Mouse (Mus musculus): ENCODE data around the gene Msi2. TPM values are rescaled to one million over a fixed set of nuclear protein-coding genes. Genes with fewer than 3 reads are reported as not detected.

Gene Msi2
- polyA plus RNA-seq, 1 experiment, result 21.9 TPM

DNA sequence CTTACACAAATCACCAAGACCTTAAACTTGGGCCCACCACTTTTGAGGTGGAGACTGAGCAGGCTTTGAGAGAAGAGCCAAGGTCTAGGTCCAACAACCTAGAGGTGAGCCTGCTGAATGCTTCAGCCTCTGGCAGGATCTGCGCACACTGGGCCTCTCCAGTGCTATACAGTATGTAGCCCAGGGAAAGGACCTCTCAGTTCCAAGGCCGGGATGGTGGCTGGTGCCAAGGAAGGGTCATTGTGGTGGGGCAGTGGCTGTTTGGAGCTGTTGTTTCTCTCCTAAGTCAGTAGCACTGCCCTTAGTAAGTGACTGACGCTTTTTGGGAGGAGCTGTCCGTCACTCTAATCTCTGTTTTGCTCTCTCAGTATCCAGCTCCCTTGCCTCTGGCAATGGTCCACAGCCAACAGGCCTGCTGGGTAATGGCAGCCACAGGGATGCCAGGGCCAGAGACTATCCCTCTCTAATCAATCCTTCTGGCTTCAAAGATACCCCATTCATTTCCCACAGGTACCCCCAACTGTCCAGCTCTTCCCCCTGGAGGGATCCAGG is 243.3 kb downstream of the Msi2 start:
- 82% methylated on average over 4 of the region's 4 CpGs for WGBS
- TF ChIP-seq POLR2A (IDR thresholded peaks at IDR 0.05; ENCODE audit: borderline replicate concordance, control insufficient read depth, low read depth, low read length) (no peak), CTCF (IDR thresholded peaks at IDR 0.05; ENCODE audit: control insufficient read depth, insufficient read depth, low read length) (no peak)

DNA sequence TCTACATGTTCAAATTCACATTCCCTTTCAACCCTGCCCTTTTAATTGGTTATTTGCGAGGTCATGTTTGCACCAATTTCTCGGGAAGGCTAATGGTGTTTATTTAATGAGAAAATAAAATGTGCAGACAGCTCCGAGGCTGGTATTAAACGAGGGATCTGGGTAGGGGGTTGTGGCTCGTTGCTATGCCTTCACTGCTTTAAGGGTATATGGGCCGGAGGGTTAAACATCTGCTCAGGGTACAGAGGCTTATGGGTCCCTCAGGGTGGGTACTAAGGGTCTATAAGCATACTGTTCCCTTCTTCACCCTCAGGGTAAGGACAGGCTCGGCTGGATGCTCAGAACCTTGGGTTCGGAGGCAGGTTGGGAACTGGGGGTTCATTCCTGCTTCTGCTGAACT is 245.6 kb downstream of the Msi2 start:
- no peaks in the 10 kb centered on the region for H3K4me1 ChIP-seq (ENCODE audit: control insufficient read depth, insufficient read depth, low read length)
- WGBS, result 82% methylated on average over 8 of the region's 8 CpGs
- TF ChIP-seq CTCF (IDR thresholded peaks at IDR 0.05; ENCODE audit: control insufficient read depth, insufficient read depth, low read length), result no peak
- H3K27ac ChIP-seq (ENCODE audit: control insufficient read depth, insufficient read depth, low read depth, low read length, poor library complexity), result no peak overlapping the region
- H3K4me3 ChIP-seq (replicated peaks; ENCODE audit: control insufficient read depth, low read depth, low read length), result no peak overlapping the region

More for the DNA sequence above, 243.3 kb downstream of the Msi2 start:
- H3K4me3 ChIP-seq (replicated peaks; ENCODE audit: control insufficient read depth, low read depth, low read length), result no peak overlapping the region
- H3K4me1 ChIP-seq (ENCODE audit: control insufficient read depth, insufficient read depth, low read length), result no peaks in the 10 kb centered on the region
- no peak overlapping the region for H3K27ac ChIP-seq (ENCODE audit: control insufficient read depth, insufficient read depth, low read depth, low read length, poor library complexity)

DNA sequence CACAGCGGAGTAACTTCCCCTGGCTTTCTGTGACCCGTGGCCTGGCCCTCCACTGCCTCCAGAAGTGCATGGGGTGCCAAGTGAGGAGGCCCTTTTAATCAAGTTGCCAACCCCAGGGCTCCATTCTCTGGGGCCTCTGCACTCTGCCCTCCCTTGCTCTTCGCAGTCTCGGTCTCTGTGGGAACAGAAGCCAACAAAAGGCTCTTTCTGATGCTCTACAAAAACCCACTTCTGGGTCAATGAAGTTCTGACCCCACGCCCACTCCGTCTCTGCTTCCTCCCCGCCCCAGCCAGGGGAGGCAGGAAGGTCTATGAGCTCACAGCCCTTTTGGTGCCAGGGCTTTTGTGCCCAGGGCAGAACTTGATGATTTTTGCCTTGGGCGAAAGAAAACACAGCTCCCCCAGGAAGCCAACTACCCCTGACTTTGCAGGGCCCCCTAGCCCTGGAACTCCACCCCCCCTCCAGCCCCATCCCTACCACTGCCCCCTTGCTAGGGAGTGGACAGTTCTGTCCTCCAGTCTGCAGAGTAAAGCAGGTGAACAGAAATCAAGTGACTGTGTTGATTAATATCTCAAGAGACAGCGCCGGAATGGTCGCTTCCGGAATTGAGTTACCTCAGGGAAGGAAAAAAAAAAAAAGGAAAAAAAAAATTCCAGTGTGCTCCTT is 246.2 kb downstream of the Msi2 start:
- TF ChIP-seq CTCF (IDR thresholded peaks at IDR 0.05; ENCODE audit: control insufficient read depth, insufficient read depth, low read length) (no peak), POLR2A (IDR thresholded peaks at IDR 0.05; ENCODE audit: borderline replicate concordance, control insufficient read depth, low read depth, low read length) (no peak)
- H3K27ac ChIP-seq (ENCODE audit: control insufficient read depth, insufficient read depth, low read depth, low read length, poor library complexity), result no peak overlapping the region
- 85% methylated on average over 12 of the region's 12 CpGs for WGBS
- no peaks in the 10 kb centered on the region for H3K4me1 ChIP-seq (ENCODE audit: control insufficient read depth, insufficient read depth, low read length)
- H3K4me3 ChIP-seq (replicated peaks; ENCODE audit: control insufficient read depth, low read depth, low read length), result no peak overlapping the region

DNA sequence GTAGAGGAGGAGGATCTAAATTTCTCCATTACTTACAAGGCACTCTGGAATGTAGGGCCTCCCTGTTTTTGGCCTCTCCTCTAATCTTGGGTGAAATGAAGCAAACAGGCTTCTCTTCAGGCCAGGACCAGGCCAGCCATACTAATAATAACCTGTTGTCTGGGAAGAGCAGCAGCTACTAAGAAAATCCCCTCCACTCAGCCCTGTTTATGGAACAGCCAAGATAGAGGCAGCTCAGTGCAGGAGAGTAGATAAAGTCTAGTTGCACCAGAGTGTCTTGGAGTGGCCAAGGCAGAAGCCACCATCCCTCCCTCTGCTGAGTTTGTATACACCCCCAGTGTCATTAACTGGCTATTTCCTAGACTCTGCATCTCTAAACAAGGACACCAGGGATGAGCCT is 247.7 kb downstream of the Msi2 start:
- no peak overlapping the region for H3K27ac ChIP-seq (ENCODE audit: control insufficient read depth, insufficient read depth, low read depth, low read length, poor library complexity)
- H3K4me3 ChIP-seq (replicated peaks; ENCODE audit: control insufficient read depth, low read depth, low read length), result no peak overlapping the region
- no peaks in the 10 kb centered on the region for H3K4me1 ChIP-seq (ENCODE audit: control insufficient read depth, insufficient read depth, low read length)
- TF ChIP-seq POLR2A (IDR thresholded peaks at IDR 0.05; ENCODE audit: borderline replicate concordance, control insufficient read depth, low read depth, low read length), result no peak
- no peak for TF ChIP-seq CTCF (IDR thresholded peaks at IDR 0.05; ENCODE audit: control insufficient read depth, insufficient read depth, low read length)

DNA sequence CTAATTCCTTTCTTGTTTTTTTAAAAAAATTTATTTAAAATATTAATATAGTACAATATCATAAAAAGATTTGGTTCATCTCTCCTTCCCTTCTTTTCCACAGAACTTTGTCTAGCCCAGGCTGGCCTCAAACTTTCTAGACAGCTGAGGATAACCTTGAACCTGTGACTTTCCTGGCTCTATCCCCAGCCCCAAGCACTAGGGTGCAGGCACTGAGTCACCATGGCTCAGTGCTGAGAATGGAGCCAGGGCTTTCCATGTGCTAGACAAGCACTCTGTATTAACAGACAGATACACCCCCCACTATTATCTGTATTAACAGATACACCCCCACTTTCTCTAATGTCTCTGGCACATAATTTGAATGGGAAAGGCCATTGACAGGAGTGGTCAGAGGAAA is 249.3 kb downstream of the Msi2 start:
- no peak for TF ChIP-seq POLR2A (IDR thresholded peaks at IDR 0.05; ENCODE audit: borderline replicate concordance, control insufficient read depth, low read depth, low read length)
- no peaks in the 10 kb centered on the region for H3K4me1 ChIP-seq (ENCODE audit: control insufficient read depth, insufficient read depth, low read length)
- no peak overlapping the region for H3K4me3 ChIP-seq (replicated peaks; ENCODE audit: control insufficient read depth, low read depth, low read length)
- no peak overlapping the region for H3K27ac ChIP-seq (ENCODE audit: control insufficient read depth, insufficient read depth, low read depth, low read length, poor library complexity)

DNA sequence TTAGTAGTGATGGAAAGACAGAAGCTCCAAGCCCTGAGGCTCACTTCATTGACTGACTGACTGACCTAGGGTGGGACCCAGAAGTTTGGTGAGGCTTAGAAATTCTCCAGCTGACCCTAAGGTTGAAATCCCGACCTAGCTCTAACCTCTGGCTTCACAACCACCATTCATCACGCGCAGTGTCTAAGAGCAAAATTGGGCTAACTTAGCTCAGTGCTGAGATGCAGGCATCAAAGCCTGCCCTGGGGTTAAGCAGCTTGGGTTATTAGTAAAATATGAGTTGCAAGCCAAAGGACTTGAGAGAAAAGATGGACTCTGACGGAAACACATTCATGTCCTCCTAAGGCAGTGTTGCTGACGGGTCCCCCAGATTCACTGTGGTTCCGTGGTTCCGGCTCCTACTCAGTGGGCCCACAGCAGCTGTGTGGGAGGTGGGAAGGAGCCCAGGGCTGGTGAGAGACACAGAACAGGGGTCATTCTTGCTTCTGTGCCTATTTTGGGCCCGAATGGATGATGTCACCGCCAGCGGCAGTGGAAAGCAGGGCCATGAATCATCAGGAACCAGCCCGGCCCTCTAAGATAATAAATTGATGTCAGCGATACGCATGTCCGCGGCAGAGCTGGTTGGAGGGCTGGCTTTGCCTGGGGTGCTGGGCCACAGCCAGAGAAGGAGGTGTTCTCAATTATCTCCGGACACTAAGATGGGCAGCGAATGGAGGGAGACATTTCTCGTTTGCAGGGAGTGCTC is 250.6 kb downstream of the Msi2 start:
- no peak for TF ChIP-seq CTCF (IDR thresholded peaks at IDR 0.05; ENCODE audit: control insufficient read depth, insufficient read depth, low read length)
- TF ChIP-seq POLR2A (IDR thresholded peaks at IDR 0.05; ENCODE audit: borderline replicate concordance, control insufficient read depth, low read depth, low read length), result no peak
- WGBS, result 73% methylated on average over 18 of the region's 18 CpGs
- no peak overlapping the region for H3K27ac ChIP-seq (ENCODE audit: control insufficient read depth, insufficient read depth, low read depth, low read length, poor library complexity)
- no peaks in the 10 kb centered on the region for H3K4me1 ChIP-seq (ENCODE audit: control insufficient read depth, insufficient read depth, low read length)
- H3K4me3 ChIP-seq (replicated peaks; ENCODE audit: control insufficient read depth, low read depth, low read length), result no peak overlapping the region

DNA sequence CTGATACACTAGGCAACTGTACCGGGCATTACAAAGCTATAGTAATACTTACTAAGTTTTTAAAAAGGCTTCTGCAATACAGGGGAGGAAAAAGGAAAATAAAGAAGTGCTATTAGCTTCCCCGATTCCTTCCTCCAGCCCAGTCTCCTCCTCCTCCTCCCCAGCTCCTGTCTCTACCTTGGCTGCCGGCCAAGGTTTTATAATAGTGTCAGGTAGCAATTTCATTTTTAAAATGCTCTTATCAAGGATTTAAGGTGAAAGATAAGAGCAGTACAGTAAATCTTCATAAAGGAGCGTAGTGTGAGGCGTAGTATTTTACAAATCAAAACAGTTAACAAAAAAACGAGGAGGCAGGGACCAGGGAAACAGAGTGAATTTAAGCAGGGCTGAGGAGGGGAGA is 254.4 kb downstream of the Msi2 start:
- H3K27ac ChIP-seq (ENCODE audit: control insufficient read depth, insufficient read depth, low read depth, low read length, poor library complexity), result no peak overlapping the region
- no peak overlapping the region for H3K4me3 ChIP-seq (replicated peaks; ENCODE audit: control insufficient read depth, low read depth, low read length)
- 82% methylated on average over 6 of the region's 6 CpGs for WGBS
- no peaks in the 10 kb centered on the region for H3K4me1 ChIP-seq (ENCODE audit: control insufficient read depth, insufficient read depth, low read length)
- TF ChIP-seq CTCF (IDR thresholded peaks at IDR 0.05; ENCODE audit: control insufficient read depth, insufficient read depth, low read length) (no peak), POLR2A (IDR thresholded peaks at IDR 0.05; ENCODE audit: borderline replicate concordance, control insufficient read depth, low read depth, low read length) (no peak)

DNA sequence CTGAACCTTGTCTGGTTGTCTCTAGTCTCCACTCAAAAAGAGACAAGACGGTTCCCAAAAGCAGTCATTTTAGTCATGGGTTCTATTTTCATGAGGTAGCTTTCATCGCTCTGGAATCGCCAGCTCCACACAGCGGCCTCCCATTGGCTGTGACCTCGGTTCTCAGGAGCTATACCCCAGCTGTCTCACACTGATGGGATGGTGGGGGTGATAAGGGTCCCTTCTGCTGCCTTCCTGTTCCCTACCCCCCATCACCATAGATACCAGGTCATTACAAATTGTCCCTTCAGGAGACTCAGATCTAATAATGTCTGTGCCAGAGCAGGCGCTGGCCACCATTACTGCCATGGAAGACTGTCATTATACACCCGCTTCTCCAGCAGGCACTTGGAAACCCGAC is 255.5 kb downstream of the Msi2 start:
- Histone ChIP-seq H3K4me1 (ENCODE audit: control insufficient read depth, insufficient read depth, low read length) (no peaks in the 10 kb centered on the region), H3K27ac (ENCODE audit: control insufficient read depth, insufficient read depth, low read depth, low read length, poor library complexity) (no peak overlapping the region), H3K4me3 (replicated peaks; ENCODE audit: control insufficient read depth, low read depth, low read length) (no peak overlapping the region)
- TF ChIP-seq CTCF (IDR thresholded peaks at IDR 0.05; ENCODE audit: control insufficient read depth, insufficient read depth, low read length), result no peak
- TF ChIP-seq POLR2A (IDR thresholded peaks at IDR 0.05; ENCODE audit: borderline replicate concordance, control insufficient read depth, low read depth, low read length), result no peak
- 83% methylated on average over 8 of the region's 8 CpGs for WGBS
